Mouse (Mus musculus): ENCODE measurements at regions not wholly inside any gene's neighbourhood (a gene's known extent, or its start where the extent isn't known, plus 50 kb on each side); places are given as distances from the start of the nearest gene placed in this dataset.
A peak's percentile ranks its signal among the peaks of the same experiment; 100 is the strongest.

GRCm38 (mm10) chr4:93935692-93936091 lies 600.4 kb upstream of the Tusc1 start:
- no peak for DNase-seq (ENCODE audit: low spot score)

DNA sequence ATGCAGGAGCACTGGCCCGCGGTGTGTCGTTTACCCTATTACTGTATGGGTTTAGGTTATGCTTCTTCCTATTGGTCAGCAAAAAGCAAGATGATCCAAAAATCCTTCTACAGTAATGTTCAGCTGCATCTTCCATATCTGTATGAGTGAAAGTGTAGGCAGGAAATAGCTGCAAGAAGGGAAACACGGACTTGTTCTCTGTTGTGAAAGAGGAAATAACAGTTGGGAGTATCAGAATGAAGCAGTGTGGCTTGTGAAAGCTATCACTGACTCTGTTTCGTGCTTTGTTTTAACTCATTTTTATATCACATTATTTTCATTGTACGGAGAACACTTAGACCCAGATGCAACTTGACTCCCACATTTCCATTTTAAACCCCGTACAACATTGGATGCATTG lies 591.8 kb upstream of the Tusc1 start:
- DNase-seq (ENCODE audit: low spot score) = no peak

DNA sequence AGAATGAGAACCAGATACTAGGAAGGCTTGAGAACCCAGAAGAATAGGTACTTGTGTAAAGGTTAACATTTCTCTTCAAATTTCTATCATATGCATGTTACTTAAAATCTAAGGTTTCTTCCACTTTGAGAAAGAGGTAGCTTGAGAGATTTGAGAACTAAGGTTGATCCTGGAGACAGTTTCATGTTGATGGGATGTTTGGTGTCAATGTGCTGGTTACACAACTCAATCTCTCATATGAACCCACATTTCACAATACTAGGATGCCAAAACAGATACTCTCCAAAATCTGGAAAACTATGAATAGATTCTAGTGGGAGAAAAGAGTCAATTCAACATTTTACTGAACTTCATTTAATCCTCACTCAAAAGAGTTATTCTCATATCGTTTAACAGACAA lies 589.1 kb upstream of the Tusc1 start:
- DNase-seq (ENCODE audit: low spot score) = no peak

DNA sequence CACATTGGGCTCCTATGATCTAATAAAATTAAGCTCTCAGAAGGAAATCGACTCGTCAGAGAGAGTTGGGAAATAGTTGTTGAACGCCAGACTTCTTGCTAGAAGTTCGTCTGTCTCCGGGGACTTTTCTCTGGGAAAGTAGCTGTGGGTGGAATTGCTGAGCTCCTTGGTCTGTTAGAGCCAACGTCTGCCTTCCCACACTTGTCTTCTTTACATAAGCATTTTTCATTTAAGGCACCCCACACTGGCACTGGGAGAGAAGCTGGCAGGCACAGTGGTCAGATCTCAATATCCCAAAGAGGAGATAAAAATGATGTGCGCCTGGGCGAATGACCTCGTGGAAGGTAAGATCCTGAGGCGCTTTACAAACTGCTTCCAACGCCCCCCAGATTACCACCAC lies 551.3 kb upstream of the Tusc1 start:
- DNase-seq (ENCODE audit: low spot score) = peak; percentile 18

- no peak for DNase-seq (ENCODE audit: low spot score)
Measured at GRCm38 (mm10) chr4:93881318-93881717, 546.0 kb upstream of the Tusc1 start.

DNA sequence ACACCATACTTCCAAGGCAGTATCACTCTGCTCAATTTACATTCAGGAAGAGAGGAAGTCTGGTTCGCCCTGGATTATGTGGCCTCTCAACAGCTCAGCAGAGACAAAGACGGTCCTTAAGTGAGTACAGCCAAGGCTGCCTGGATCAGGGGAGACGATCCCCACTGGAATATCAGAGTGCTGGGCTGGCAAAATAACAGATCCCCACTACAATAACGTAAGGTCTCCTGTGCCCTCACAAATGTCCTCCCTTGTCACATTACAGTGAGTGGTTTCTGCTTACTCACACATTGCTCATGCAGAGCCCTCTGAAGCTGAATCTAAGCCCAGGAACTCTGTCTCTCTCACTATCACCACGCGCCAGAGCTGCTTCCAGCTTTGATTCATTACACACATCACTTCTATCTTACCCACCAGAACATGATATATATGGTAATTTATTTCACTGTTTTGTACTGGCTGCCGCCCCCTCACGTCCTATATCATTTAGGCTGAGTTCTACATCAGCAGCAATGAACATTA lies 544.1 kb upstream of the Tusc1 start:
- peak; percentile 17 for DNase-seq (ENCODE audit: low spot score)

- DNase-seq (ENCODE audit: low spot score) = no peak
Measured at GRCm38 (mm10) chr4:93873271-93873670, 538.0 kb upstream of the Tusc1 start.

DNA sequence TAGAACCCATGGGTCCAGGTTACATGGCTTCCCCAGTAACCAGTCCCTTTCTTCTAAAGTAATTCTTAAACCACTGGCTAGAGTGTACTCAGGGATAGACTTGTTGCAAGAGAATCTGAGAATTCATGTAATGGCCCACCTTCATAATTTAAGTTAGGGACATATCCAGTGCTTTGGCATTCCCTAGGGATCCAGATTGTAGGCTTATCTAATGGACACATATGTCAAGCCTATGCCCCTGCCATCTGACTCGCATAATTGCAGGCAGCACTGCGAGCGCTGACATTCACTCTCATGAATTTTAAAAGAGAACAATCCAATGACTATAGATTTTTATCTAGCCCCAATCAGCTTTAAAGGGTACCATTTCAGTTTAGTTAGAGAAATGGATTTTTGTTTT lies 518.1 kb upstream of the Tusc1 start:
- no peak for DNase-seq (ENCODE audit: low spot score)

GRCm38 (mm10) chr4:93849178-93849577 lies 513.9 kb upstream of the Tusc1 start:
- no peak for DNase-seq (ENCODE audit: low spot score)

GRCm38 (mm10) chr4:93830701-93831100 lies 495.4 kb upstream of the Tusc1 start:
- DNase-seq (ENCODE audit: low spot score) = no peak

DNA sequence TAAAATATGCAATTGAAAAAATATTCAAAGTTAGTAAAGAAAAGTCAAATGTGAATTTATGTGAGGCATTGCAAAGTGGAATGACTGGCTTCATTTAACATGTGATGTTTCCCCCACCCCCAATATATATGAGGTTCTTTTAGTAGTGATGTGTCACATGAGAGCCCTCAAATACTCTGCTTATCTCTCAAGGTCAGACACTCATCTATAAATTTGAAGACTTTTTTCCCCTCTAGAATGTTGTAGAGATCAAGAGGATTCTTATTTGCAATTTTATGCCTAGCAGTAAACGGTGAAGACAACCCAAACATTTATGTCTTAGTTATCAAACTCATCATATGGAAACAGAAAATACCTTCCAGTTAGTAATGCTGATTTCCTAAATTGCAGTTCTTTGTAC lies 457.8 kb upstream of the Tusc1 start:
- no peak for DNase-seq (ENCODE audit: low spot score)

DNA sequence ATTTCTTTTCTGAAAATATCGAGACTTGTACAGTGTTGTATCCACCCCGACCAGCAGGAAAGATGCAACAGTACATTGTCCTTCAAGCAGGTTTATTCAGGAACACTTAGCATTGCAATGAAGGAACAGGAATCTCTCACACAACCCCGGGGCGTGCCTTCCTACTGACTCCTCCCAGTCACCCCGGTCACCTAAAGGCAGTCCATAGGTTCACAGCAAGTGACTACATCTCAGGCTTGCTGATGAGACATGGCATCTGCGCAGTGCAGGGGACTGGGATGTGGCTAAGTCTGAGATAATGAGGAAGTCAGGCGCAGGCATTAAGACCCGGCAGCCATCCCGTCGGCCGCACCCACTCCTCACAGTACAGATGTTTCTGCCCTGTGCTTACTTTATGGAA lies 454.8 kb upstream of the Tusc1 start:
- no peak for DNase-seq (ENCODE audit: low spot score)

- no peak for DNase-seq (ENCODE audit: low spot score)
Measured at GRCm38 (mm10) chr4:93754497-93754896, 419.2 kb upstream of the Tusc1 start.

DNA sequence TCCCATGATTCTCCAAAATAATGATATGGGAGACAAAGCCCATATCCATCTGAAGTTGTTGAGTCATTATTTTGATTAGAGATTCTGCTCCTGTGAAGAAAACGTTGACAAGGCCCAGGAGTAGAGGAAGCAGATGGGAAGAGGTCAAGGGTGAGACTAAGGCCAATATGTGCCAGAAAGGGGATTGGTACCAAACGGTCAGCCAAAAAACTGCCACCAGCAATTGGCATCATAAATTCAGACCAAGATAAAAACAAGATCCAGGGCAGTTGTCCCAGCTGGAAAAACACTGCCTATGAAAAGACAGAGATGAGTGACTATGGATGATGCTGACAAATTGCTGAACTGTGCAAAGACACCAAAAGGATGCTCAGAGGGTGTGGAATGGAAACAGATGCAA lies 411.0 kb upstream of the Tusc1 start:
- DNase-seq (ENCODE audit: low spot score) = no peak

DNA sequence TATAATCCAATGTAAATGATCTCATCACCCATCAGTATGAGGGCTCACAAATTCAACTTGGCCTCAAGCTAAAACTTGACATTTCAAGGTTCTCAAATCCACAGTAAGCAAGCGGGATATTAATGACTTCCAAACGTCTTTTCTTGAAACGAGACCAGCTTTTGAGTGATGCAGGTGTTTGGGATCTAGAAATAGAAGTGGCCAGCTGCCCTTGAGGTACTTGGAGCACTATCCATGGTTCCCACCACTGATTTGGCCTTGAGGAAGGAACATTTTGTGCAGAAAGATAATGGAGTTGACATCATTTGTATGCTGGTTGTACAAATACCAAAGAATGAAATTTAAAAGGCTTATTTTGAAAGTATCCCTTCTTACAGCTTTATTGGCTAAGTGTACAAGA lies 378.4 kb upstream of the Tusc1 start:
- no peak for DNase-seq (ENCODE audit: low spot score)

DNA sequence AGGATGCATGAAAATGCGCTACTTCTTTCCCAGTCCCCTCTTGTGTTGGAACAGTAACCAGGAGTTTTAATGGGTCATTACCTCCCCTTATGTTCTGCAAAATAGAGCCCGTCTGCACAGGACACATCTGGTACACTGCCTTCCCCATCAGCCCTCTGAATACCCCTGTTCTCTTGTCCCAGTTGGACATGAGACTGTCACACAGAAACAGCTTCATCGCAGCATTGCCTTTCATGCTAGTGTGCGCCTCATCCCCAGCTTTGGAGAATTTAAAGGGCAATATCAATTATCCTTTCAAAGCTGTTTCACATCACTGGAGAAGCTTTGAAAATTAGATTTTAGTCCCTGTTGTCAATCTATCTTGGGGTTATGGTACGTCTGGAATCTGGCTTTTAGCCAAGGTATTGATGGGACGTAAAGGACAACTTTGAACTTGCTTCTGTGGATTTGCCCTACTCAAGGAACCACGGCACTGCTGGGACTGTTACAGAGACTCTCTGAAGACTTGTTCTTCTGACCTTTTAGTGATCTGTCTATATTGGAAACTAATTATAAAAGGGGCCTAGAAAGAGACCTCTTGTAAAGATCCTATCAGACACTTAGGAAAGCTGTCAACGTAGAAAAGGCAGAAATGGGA lies 341.2 kb upstream of the Tusc1 start:
- no peak for DNase-seq (ENCODE audit: low spot score)

DNA sequence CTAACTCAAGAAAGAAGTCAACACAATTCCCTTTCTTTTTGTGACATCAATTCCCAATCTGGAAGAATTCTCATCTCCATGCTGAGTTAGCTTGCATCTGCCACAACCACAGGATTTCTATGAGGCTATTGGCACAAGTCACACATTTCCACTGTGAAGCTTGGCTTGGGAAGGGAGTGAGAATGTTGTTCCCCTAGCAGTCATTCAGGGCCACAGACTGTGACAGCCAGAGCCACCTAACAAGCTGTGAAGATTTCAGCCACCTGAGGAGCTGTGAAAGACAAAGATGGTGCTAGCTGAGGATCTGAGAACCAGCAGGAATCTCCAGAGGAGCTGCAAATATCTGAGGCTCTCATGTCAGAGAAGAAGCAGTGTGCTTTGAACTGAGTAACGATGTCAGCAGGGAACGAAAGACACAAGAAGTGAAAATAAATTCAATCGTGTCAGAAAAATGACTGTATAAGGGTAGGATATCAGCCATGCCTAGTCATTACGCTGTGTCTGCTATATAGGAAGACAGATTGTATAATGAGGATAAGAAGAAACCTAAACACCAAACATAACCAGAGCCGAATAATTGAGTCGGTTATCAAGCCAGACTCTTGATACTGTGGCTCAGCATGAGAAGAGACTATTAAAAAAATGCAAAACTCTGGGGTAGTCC lies 340.6 kb upstream of the Tusc1 start:
- DNase-seq (ENCODE audit: low spot score) = no peak

- DNase-seq (ENCODE audit: low spot score) = no peak
Measured at GRCm38 (mm10) chr4:93669050-93669449, 333.7 kb upstream of the Tusc1 start.

- no peak for DNase-seq (ENCODE audit: low spot score)
Measured at GRCm38 (mm10) chr4:93664293-93664692, 329.0 kb upstream of the Tusc1 start.

DNA sequence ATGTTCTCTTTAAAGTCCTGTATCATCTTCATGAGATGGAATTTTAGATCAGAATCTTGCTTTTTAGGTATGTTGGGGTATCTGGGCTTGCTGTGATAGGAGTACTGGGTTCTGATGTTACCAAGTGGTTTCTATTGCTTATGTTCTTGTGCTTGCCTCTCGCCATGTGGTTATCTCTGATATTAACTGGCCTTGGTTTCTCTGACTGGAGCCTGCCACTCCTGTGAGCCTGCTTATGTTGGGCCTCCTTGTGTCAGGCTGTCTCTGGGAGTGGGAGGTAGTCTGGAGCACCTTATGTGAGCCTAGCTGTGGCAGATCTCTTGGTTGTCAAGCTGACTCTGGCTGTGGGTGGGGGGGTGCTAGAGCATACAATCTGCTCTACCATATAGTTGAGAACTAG lies 302.9 kb upstream of the Tusc1 start:
- no peak for DNase-seq (ENCODE audit: low spot score)

DNA sequence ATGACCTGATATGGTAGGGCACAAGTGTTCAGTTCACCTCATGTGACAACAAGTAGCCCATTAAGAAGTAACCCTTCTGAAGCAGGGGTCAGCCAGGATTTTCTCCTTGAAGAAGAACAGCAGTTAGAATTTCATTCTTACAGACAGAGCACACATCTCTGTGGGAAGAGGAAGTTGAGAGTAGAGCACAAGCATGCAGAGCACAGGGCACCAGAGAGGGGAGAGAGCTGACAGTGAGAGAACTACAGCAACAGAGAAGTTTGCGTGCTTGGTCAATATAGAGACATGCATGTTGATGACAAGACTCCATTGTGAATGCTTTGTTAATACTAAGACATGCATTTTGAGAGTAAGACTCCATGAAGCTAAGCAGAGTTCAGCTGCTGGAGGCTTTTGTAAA lies 263.2 kb upstream of the Tusc1 start:
- DNase-seq (ENCODE audit: low spot score) = no peak

GRCm38 (mm10) chr4:93584328-93584727 lies 249.0 kb upstream of the Tusc1 start:
- DNase-seq (ENCODE audit: low spot score) = no peak

DNA sequence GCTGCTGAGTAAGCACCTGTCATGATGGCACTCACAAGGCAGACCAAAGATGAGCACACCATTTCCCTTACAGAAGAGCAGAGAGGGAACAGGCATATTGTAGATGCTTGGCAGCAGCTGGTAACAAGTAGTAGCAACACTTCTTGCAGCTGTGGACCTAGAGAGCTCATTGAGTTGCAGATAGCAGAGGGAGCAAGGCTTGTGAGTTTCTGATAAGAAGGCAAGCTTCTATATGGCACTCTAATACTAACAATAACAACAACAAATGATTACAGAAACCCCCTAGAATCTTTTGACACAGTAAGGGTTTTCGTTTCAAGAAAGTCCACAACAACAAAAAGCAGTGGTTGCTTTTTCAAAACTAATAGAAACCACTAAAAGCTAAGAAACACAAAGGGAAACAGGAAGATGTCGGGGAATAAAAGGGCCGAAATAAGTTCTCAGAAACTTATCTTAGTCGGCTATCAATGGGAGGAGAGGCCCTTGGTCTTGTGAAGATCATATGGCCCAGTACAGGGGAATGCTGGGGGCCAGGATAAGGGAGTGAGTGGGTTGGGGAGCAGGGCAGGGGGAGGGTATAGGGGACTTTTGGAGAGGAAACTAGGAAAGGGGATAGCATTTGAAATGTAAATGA lies 248.5 kb upstream of the Tusc1 start:
- DNase-seq (ENCODE audit: low spot score) = no peak

GRCm38 (mm10) chr4:93579343-93579742 lies 244.0 kb upstream of the Tusc1 start:
- no peak for DNase-seq (ENCODE audit: low spot score)

Data from left cerebral cortex, adult 11 months (tissue).